Mouse (Mus musculus) heart, adult 2 months (tissue): ENCODE results near the gene Ostm1. TPM values are rescaled to one million over a fixed set of nuclear protein-coding genes. Genes with fewer than 3 reads are reported as not detected.

Experiments used
- DNase-seq, 2 experiments: peaks; one replicate each; pipeline ENCODE4 v3.0.0; 2021
- H3K27ac ChIP-seq: fragments of 200-600 bp; 2 replicates; pipeline ENCODE4 v1.8.1; 2022
- H3K27me3 ChIP-seq: fragments of 200-500 bp; 2 replicates; pipeline ENCODE4 v1.6.1; 2012; ENCODE audit warnings: mild to moderate bottlenecking, low read length, inconsistent platforms, mixed read lengths; ENCODE audit not compliant: control insufficient read depth, insufficient read depth
- H3K36me3 ChIP-seq: fragments of 200-500 bp; 2 replicates; pipeline ENCODE4 v1.6.1; 2012; ENCODE audit warnings: low read length, inconsistent platforms; ENCODE audit not compliant: control insufficient read depth, insufficient read depth
- H3K4me1 ChIP-seq: fragments of 200-500 bp; 2 replicates; pipeline ENCODE4 v1.6.1; 2011; ENCODE audit warnings: low read length; ENCODE audit not compliant: control insufficient read depth, insufficient read depth
- H3K4me3 ChIP-seq: fragments of 200-600 bp; 2 replicates; pipeline ENCODE4 v1.8.1; 2022
- H3K79me2 ChIP-seq: fragments of 200-500 bp; replicated peaks from 2 replicates; pipeline ENCODE4 v1.6.1; 2012; ENCODE audit warnings: mild to moderate bottlenecking, inconsistent platforms, low read length, moderate library complexity, mixed read lengths; ENCODE audit not compliant: control insufficient read depth, insufficient read depth
- H3K9ac ChIP-seq: fragments of 200-500 bp; 2 replicates; pipeline ENCODE4 v1.6.1; 2012; ENCODE audit warnings: low read depth, mild to moderate bottlenecking, control low read depth, inconsistent platforms, low read length, mixed read lengths
- CTCF ChIP-seq: fragments of 200-600 bp; IDR thresholded peaks from 2 replicates; pipeline ENCODE4 v1.8.1; 2022; ENCODE audit warnings: antibody characterized with exemption, mild to moderate bottlenecking, moderate library complexity
- EP300 ChIP-seq: fragments of 200-500 bp; IDR thresholded peaks from 2 replicates; pipeline ENCODE4 v1.6.1; 2011; ENCODE audit warnings: low read depth, low read length, control low read depth; ENCODE audit not compliant: insufficient read depth
- POLR2A ChIP-seq: fragments of 200-500 bp; IDR thresholded peaks from 2 replicates; pipeline ENCODE4 v1.6.1; 2011; ENCODE audit warnings: mild to moderate bottlenecking, low read depth, low read length, control low read depth; ENCODE audit not compliant: insufficient read depth
- WGBS: fragments of 180-500 bp; shearing (Covaris S2); methylation state at CpG from one replicate; pipeline ENCODE4 v1.1.7; 2018; 5-methylcytosine and 5-hydroxymethylcytosine counted together
- intact Hi-C: fragments of 180-260 bp; cut with DNase I; formaldehyde crosslinking; loops from one replicate; pipeline ENCODE4 v1.15.1; 2025
- polyA plus RNA-seq: library from polyadenylated mRNA; depleted of rRNA; stranded (reverse); fragments of >200 nt; gene quantifications from 2 replicates; pipeline ENCODE4 v1.2.3, GENCODE M21; 2012
- total RNA-seq, 2 experiments: library from RNA; stranded (reverse); gene quantifications; 2 replicates each; pipeline ENCODE4 v1.2.3; 2021

Gene Ostm1
- total and polyA plus RNA-seq, 3 experiments: 14.0 to 19.2 (median 18.0) TPM

- no peaks in the 10 kb centered on the region for H3K4me1 ChIP-seq
- 27% methylated on average over 8 of the region's 8 CpGs for WGBS
- no peaks in the 10 kb centered on the region for H3K36me3 ChIP-seq
- no peak overlapping the region for H3K27ac ChIP-seq
- H3K9ac ChIP-seq: no peak overlapping the region
- H3K4me3 ChIP-seq: no peak overlapping the region
- peak; percentile 53 to 75 for DNase-seq
- TF ChIP-seq POLR2A (no peak), CTCF (peak; percentile 91), EP300 (0 out of 2 replicates have a peak, but pooled peaks have one; percentile 45)
- intact Hi-C loops: loop anchor here (2.0 to 10.0 kb wide), 3 partner anchors 108 to 290 kb away; no protein-coding TSS in a partner anchor
- H3K27me3 ChIP-seq: no peaks in the 10 kb centered on the region
- no peaks in the 10 kb centered on the region for H3K79me2 ChIP-seq
These were observed 113.4 kb downstream of the Ostm1 start for GRCm38 (mm10) chr10:42697007-42697406.

- H3K4me1 ChIP-seq: no peaks in the 10 kb centered on the region
- intact Hi-C loops: loop anchor here (5.0 to 10.0 kb wide), 2 partner anchors 106 to 289 kb away; no protein-coding TSS in a partner anchor
- no peak overlapping the region for H3K4me3 ChIP-seq
- H3K9ac ChIP-seq: no peak overlapping the region
- H3K79me2 ChIP-seq: no peaks in the 10 kb centered on the region
- no peaks in the 10 kb centered on the region for H3K27me3 ChIP-seq
- H3K27ac ChIP-seq: no peak overlapping the region
- H3K36me3 ChIP-seq: no peaks in the 10 kb centered on the region
- WGBS: 94% methylated on average over 9 of the region's 9 CpGs
- DNase-seq: no peak
- TF ChIP-seq POLR2A (no peak), EP300 (no peak), CTCF (no peak)
These were observed 114.8 kb downstream of the Ostm1 start for GRCm38 (mm10) chr10:42698375-42698774.

DNA sequence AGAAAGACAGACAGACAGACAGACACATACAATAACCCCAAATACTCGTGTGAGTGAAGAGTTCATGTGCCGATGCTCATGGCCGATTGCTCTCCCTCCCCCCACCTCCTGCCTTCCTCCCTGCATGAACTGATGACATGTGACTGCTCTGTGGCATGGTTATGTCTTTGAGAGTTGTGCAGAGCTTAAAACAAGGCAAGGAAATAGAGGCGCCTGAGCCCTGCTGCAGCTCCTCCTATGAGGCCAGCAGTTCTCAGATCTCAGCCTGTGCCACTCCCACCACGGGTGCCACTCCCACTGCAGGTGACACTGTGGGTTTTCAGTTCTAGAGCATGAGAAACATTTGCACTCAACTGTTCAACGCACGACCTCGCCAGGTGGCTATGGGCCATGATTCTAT is 115.4 kb downstream of the Ostm1 start:
- H3K27ac ChIP-seq: no peak overlapping the region
- no peaks in the 10 kb centered on the region for H3K36me3 ChIP-seq
- no peaks in the 10 kb centered on the region for H3K79me2 ChIP-seq
- H3K9ac ChIP-seq: no peak overlapping the region
- H3K4me3 ChIP-seq: no peak overlapping the region
- TF ChIP-seq CTCF (no peak), POLR2A (no peak), EP300 (no peak)
- WGBS: 85% methylated on average over 8 of the region's 8 CpGs
- H3K27me3 ChIP-seq: no peaks in the 10 kb centered on the region
- intact Hi-C loops: loop anchor here (5.0 to 10.0 kb wide), 2 partner anchors 106 to 288 kb away; no protein-coding TSS in a partner anchor
- peak in 1 of 2 experiments; percentile 8 for DNase-seq
- no peaks in the 10 kb centered on the region for H3K4me1 ChIP-seq

GRCm38 (mm10) chr10:42702111-42702510 is 118.5 kb downstream of the Ostm1 start:
- Histone ChIP-seq H3K27me3 (no peaks in the 10 kb centered on the region), H3K9ac (no peak overlapping the region), H3K79me2 (no peaks in the 10 kb centered on the region), H3K36me3 (no peaks in the 10 kb centered on the region), H3K4me1 (no peaks in the 10 kb centered on the region), H3K27ac (no peak overlapping the region), H3K4me3 (no peak overlapping the region)
- TF ChIP-seq POLR2A: no peak
- no peak for DNase-seq
- intact Hi-C loops: no loop called here
- WGBS: 95% methylated on average over 2 of the region's 2 CpGs

- Histone ChIP-seq H3K27me3 (no peaks in the 10 kb centered on the region), H3K4me1 (no peaks in the 10 kb centered on the region), H3K79me2 (no peaks in the 10 kb centered on the region), H3K27ac (no peak overlapping the region), H3K9ac (no peak overlapping the region), H3K4me3 (no peak overlapping the region), H3K36me3 (no peaks in the 10 kb centered on the region)
- TF ChIP-seq EP300: no peak
- no peak for TF ChIP-seq CTCF
- TF ChIP-seq POLR2A: no peak
- intact Hi-C loops: no loop called here
- WGBS: 19% methylated on average over 9 of the region's 9 CpGs
- no peak for DNase-seq
These were observed 131.1 kb downstream of the Ostm1 start for GRCm38 (mm10) chr10:42714676-42715075.

DNA sequence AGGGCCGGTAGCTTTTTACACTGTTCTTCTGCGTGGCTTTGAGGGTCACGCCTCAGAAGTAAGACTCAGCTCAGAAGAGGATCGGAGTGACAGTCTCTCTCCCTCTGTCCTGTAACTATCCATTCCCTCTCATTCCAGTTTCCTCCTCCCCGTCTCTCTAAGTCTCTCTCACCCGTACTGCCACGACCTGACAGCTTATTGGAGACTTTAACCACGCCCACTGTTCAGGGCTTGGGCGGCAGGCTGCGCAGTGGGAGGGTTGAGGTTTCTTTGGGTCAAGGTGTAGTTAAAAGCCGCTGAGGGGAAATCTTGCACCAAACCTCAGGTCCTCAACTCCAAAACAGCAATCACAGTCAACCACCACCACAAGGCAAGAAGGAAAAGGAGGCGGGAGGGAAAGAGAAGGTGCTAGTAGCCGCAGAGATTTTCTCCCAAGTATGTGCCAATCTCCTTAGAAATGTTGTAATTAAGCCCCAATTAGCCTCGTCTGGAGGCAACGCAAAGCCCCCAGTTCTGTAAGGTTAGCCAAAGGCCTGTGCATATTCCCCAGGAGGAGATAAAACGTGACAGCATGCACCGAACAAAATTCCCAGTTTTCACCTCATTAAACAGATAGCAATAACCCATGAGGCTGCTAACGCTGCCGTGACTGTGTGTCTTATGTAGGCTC is 131.9 kb downstream of the Ostm1 start:
- no peak overlapping the region for H3K27ac ChIP-seq
- no peaks in the 10 kb centered on the region for H3K27me3 ChIP-seq
- no peaks in the 10 kb centered on the region for H3K4me1 ChIP-seq
- 34% methylated on average over 19 of the region's 19 CpGs for WGBS
- H3K79me2 ChIP-seq: no peaks in the 10 kb centered on the region
- H3K4me3 ChIP-seq: no peak overlapping the region
- DNase-seq: no peak
- TF ChIP-seq CTCF (no peak), EP300 (no peak), POLR2A (no peak)
- intact Hi-C loops: no loop called here
- H3K36me3 ChIP-seq: no peaks in the 10 kb centered on the region
- no peak overlapping the region for H3K9ac ChIP-seq
